Mouse (Mus musculus) adrenal gland, postnatal 4 days (tissue): Measurements from ENCODE around the gene Hoxc10. TPM values are rescaled to one million over a fixed set of nuclear protein-coding genes. Genes with fewer than 3 reads are reported as not detected.

Source experiments
- DNase-seq, 2 experiments: peaks; one replicate each; pipeline ENCODE4 v3.0.0; 2021 to 2022; ENCODE audit warnings: low spot score in 2 of 2, mixed read lengths in 2 of 2
- total RNA-seq, 2 experiments: library from RNA; stranded (reverse); gene quantifications; 2 replicates each; pipeline ENCODE4 v1.2.3; 2021

The Hoxc10 gene
- total RNA-seq, 2 experiments from 2014 or later = 1.2 to 5.6 TPM

GRCm38 (mm10) chr15:102942739-102943467 lies 23.7 kb upstream of the Hoxc10 start:
- DNase-seq = no peak

GRCm38 (mm10) chr15:102943468-102943813 lies 23.2 kb upstream of the Hoxc10 start:
- DNase-seq = no peak

- DNase-seq = no peak
Observed at GRCm38 (mm10) chr15:102945185-102946077, 21.2 kb upstream of the Hoxc10 start.

GRCm38 (mm10) chr15:102947276-102947675 lies 19.3 kb upstream of the Hoxc10 start:
- DNase-seq = no peak

GRCm38 (mm10) chr15:102948842-102949241 lies 17.8 kb upstream of the Hoxc10 start:
- DNase-seq = no peak

GRCm38 (mm10) chr15:102949696-102950095 lies 16.9 kb upstream of the Hoxc10 start:
- DNase-seq = no peak

GRCm38 (mm10) chr15:102950877-102951276 lies 15.7 kb upstream of the Hoxc10 start:
- no peak for DNase-seq

- DNase-seq = no peak
Observed at GRCm38 (mm10) chr15:102953561-102953960, 13.0 kb upstream of the Hoxc10 start.

GRCm38 (mm10) chr15:102954192-102955006 lies 12.2 kb upstream of the Hoxc10 start, which contains the start of gene Hoxc11:
Gene Hoxc11, plus strand, starts transcription at chr15:102954427.
- DNase-seq = no peak

GRCm38 (mm10) chr15:102955007-102955382 lies 11.6 kb upstream of the Hoxc10 start:
- DNase-seq = no peak

- no peak for DNase-seq
Observed at GRCm38 (mm10) chr15:102955833-102956640, 10.6 kb upstream of the Hoxc10 start.

- DNase-seq = no peak
Observed at GRCm38 (mm10) chr15:102956906-102957305, 9.7 kb upstream of the Hoxc10 start.

GRCm38 (mm10) chr15:102959663-102960191 lies 6.9 kb upstream of the Hoxc10 start:
- DNase-seq = no peak

- DNase-seq = no peak
Observed at GRCm38 (mm10) chr15:102961728-102962127, 4.9 kb upstream of the Hoxc10 start.

GRCm38 (mm10) chr15:102962492-102962891 lies 4.1 kb upstream of the Hoxc10 start:
- DNase-seq = no peak

- no peak for DNase-seq
Observed at GRCm38 (mm10) chr15:102963259-102963658, 3.3 kb upstream of the Hoxc10 start.

- no peak for DNase-seq
Observed at GRCm38 (mm10) chr15:102963671-102964640, 2.6 kb upstream of the Hoxc10 start.

GRCm38 (mm10) chr15:102965003-102965891 lies 1.3 kb upstream of the Hoxc10 start:
- no peak for DNase-seq
